Comparison of ENCODE assay signal across 18 mouse cellular contexts in the genomic region with DNA sequence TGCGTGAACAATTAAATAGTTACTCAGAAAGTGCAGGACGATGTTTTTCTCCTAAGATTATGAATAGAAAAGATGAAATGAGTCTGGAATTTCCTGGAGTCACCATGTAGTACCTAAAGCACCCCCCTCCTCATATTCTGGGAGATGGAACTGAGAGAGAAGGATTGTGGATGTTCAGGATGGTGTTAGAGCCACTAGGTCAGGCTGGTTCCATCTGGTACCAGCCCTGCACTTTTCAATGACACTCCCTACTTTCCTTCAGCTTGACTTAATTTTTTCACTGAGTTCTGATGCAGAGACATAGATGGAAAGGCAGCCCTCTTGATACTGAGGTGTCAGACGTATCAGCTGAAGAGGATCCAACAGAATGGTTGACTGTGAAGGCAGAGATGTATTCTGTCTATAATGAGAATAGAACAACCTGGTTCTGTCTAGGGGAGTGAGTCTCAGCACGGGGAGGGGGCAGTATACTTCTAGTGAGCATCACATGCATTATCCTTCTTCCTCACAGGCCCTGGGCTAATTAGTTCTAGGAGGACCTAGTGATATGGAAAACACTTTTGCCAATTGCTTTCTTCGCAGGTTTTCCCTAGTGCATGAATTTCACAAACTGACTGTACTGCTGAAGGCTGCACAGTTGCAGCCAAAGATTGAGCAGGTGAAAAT.
DNase-seq lines count a peak whose midpoint lies in the region; ATAC-seq and TF ChIP-seq lines count a peak whose summit lies in the region.
"Had no signal": no experiment of that assay in that cellular context is flagged by ENCODE, and none has a peak within 500 bp of the region (broad histone marks: within the 10 kb centered on the region; RNA-seq: fewer than 3 reads in every experiment).

No protein-coding gene starts in this region.

- WGBS in midbrain, embryonic 11.5 days = 89% methylated on average over 5 of the region's 5 CpGs
- 87% methylated on average over 5 of the region's 5 CpGs for WGBS in midbrain, embryonic 10.5 days
- 78% methylated on average over 5 of the region's 5 CpGs for WGBS in hindbrain, embryonic 16.5 days
- 82% methylated on average over 5 of the region's 5 CpGs for WGBS in midbrain, postnatal 0 days

- intact Hi-C loops in heart, postnatal 10 days (cut with DNase I) = no loop called here

- H3K27me3 ChIP-seq in midbrain, embryonic 11.5 days (ENCODE audit: control insufficient read depth, insufficient read depth, low read length) = no peaks in the 10 kb centered on the region
- H3K27me3 ChIP-seq in midbrain, embryonic 10.5 days (ENCODE audit: low read depth, poor library complexity, severe bottlenecking) = no peaks in the 10 kb centered on the region
- H3K27me3 ChIP-seq in hindbrain, embryonic 16.5 days (replicated peaks; ENCODE audit: control insufficient read depth, insufficient read depth, low read length) = no peaks in the 10 kb centered on the region
- H3K27me3 ChIP-seq in midbrain, postnatal 0 days (ENCODE audit: insufficient read depth, low read length) = no peaks in the 10 kb centered on the region
- H3K27me3 ChIP-seq: CH12.LX; embryonic facial prominence, embryonic 12.5 days; heart, embryonic 15.5 days; intestine, embryonic 15.5 days; Patski had no signal

- no peak overlapping the region for H3K4me2 ChIP-seq in midbrain, embryonic 11.5 days
- no peak overlapping the region for H3K4me2 ChIP-seq in hindbrain, embryonic 16.5 days (ENCODE audit: low read length)
- no peak overlapping the region for H3K4me2 ChIP-seq in midbrain, postnatal 0 days (ENCODE audit: low read depth, low read length, poor library complexity, severe bottlenecking)
- H3K4me2 ChIP-seq: embryonic facial prominence, embryonic 12.5 days; heart, embryonic 11.5 days; heart, embryonic 15.5 days; intestine, embryonic 15.5 days had no signal

- no peak overlapping the region for H3K4me3 ChIP-seq in midbrain, embryonic 11.5 days (ENCODE audit: low read depth, low read length)
- no peak overlapping the region for H3K4me3 ChIP-seq in midbrain, embryonic 10.5 days
- H3K4me3 ChIP-seq in hindbrain, embryonic 16.5 days (ENCODE audit: low read length) = no peak overlapping the region
- no peak overlapping the region for H3K4me3 ChIP-seq in midbrain, postnatal 0 days (ENCODE audit: low read depth, low read length)
- H3K4me3 ChIP-seq: embryonic facial prominence, embryonic 12.5 days; heart, adult 2 months; heart, embryonic 15.5 days; intestine, embryonic 15.5 days had no signal

- no peak overlapping the region for H3K27ac ChIP-seq in midbrain, embryonic 11.5 days (ENCODE audit: low read depth, low read length)
- no peak overlapping the region for H3K27ac ChIP-seq in midbrain, embryonic 10.5 days (replicated peaks)
- no peak overlapping the region for H3K27ac ChIP-seq in hindbrain, embryonic 16.5 days (ENCODE audit: low read depth, low read length)
- H3K27ac ChIP-seq in midbrain, postnatal 0 days (ENCODE audit: low read depth, low read length) = no peak overlapping the region
- H3K27ac ChIP-seq: embryonic facial prominence, embryonic 12.5 days; heart, adult 2 months; heart, embryonic 15.5 days; intestine, embryonic 15.5 days had no signal

- H3K36me3 ChIP-seq in midbrain, embryonic 11.5 days (ENCODE audit: control insufficient read depth, insufficient read depth, low read length) = no peaks in the 10 kb centered on the region
- no peaks in the 10 kb centered on the region for H3K36me3 ChIP-seq in midbrain, embryonic 10.5 days
- H3K36me3 ChIP-seq in hindbrain, embryonic 16.5 days (ENCODE audit: control insufficient read depth, insufficient read depth, low read length) = no peaks in the 10 kb centered on the region
- H3K36me3 ChIP-seq in midbrain, postnatal 0 days (ENCODE audit: insufficient read depth, low read length) = no peaks in the 10 kb centered on the region
- H3K36me3 ChIP-seq: embryonic facial prominence, embryonic 12.5 days; heart, embryonic 15.5 days; intestine, embryonic 15.5 days had no signal

- ATAC-seq in midbrain, embryonic 11.5 days (ENCODE audit: low FRiP score) = no peak
- ATAC-seq in hindbrain, embryonic 16.5 days = peak; percentile 73
- ATAC-seq in midbrain, postnatal 0 days (ENCODE audit: low FRiP score) = peak; percentile 49; the same call in 1 of the 2 replicates
- ATAC-seq: activated CD4-positive, CD25-positive, alpha-beta regulatory T cell, adult 4 months; intestine, embryonic 15.5 days; Patski had no signal

- TF ChIP-seq CTCF in midbrain, postnatal 0 days (IDR thresholded peaks at IDR 0.05) = no peak

- H3K4me1 ChIP-seq in midbrain, embryonic 11.5 days (ENCODE audit: control insufficient read depth, insufficient read depth, low read length) = no peaks in the 10 kb centered on the region
- peaks cover under 1% of the 10 kb centered on the region; the same call in 1 of the 2 replicates for H3K4me1 ChIP-seq in midbrain, embryonic 10.5 days
- no peaks in the 10 kb centered on the region for H3K4me1 ChIP-seq in hindbrain, embryonic 16.5 days (ENCODE audit: control insufficient read depth, insufficient read depth, low read depth, low read length)
- no peaks in the 10 kb centered on the region for H3K4me1 ChIP-seq in midbrain, postnatal 0 days (ENCODE audit: insufficient read depth, low read length)
- H3K4me1 ChIP-seq: intestine, embryonic 15.5 days had no signal

- H3K9ac ChIP-seq in midbrain, embryonic 11.5 days (ENCODE audit: low read length) = no peak overlapping the region
- no peak overlapping the region for H3K9ac ChIP-seq in hindbrain, embryonic 16.5 days (ENCODE audit: low read depth, low read length)
- H3K9ac ChIP-seq in midbrain, postnatal 0 days (replicated peaks; ENCODE audit: low read length, poor library complexity, severe bottlenecking) = no peak overlapping the region
- H3K9ac ChIP-seq: embryonic facial prominence, embryonic 12.5 days; heart, embryonic 15.5 days; intestine, embryonic 15.5 days had no signal

- peak; percentile 34 for DNase-seq in heart, adult 11 months
- DNase-seq in heart, postnatal 10 days = no peak
- peak; percentile 75 for DNase-seq in midbrain, embryonic 11.5 days (ENCODE audit: low spot score, missing footprints)
- no peak for DNase-seq in midbrain, embryonic 10.5 days (ENCODE audit: low spot score)
- DNase-seq in midbrain, postnatal 0 days (ENCODE audit: low spot score) = peak; percentile 6
- DNase-seq: adrenal gland, postnatal 14 days; cerebellum, adult 11-12 months; cerebellum, adult 9-10 months; cerebellum, postnatal 25 days; heart, adult 2 months had no signal

- no peaks in the 10 kb centered on the region for H3K9me3 ChIP-seq in midbrain, embryonic 11.5 days (ENCODE audit: control insufficient read depth, low read length)
- no peaks in the 10 kb centered on the region for H3K9me3 ChIP-seq in midbrain, embryonic 10.5 days (replicated peaks)
- no peaks in the 10 kb centered on the region for H3K9me3 ChIP-seq in hindbrain, embryonic 16.5 days (ENCODE audit: control insufficient read depth, low read length)
- H3K9me3 ChIP-seq in midbrain, postnatal 0 days (ENCODE audit: low read length) = no peaks in the 10 kb centered on the region
- H3K9me3 ChIP-seq: embryonic facial prominence, embryonic 12.5 days; heart, embryonic 15.5 days; intestine, embryonic 15.5 days had no signal

Comparison
In these comparisons a context has a peak if more than half of its experiments do, and no peak if none do; other contexts are left out.
1. DNase-seq: peak in heart, adult 11 months (single experiment), midbrain, embryonic 11.5 days (single experiment) and midbrain, postnatal 0 days (single experiment); none in heart, postnatal 10 days (0 of 2) and midbrain, embryonic 10.5 days (single experiment).